Mouse (Mus musculus): ENCODE data around the gene Ptprm. TPM values are rescaled to one million over a fixed set of nuclear protein-coding genes. Genes with fewer than 3 reads are reported as not detected.

Gene Ptprm
- polyA plus RNA-seq, 1 experiment: not detected

GRCm38 (mm10) chr17:67159611-67160010 lies 194.6 kb downstream of the Ptprm start:
- TF ChIP-seq GATA1 (IDR thresholded peaks at IDR 0.05; ENCODE audit: low read length): no peak

- no peak for TF ChIP-seq GATA1 (IDR thresholded peaks at IDR 0.05; ENCODE audit: low read length)
Observed at GRCm38 (mm10) chr17:67157089-67157752, 197.0 kb downstream of the Ptprm start.

GRCm38 (mm10) chr17:67152218-67152617 lies 202.0 kb downstream of the Ptprm start:
- no peak for TF ChIP-seq GATA1 (IDR thresholded peaks at IDR 0.05; ENCODE audit: low read length)

GRCm38 (mm10) chr17:67150441-67150840 lies 203.8 kb downstream of the Ptprm start:
- no peak for TF ChIP-seq GATA1 (IDR thresholded peaks at IDR 0.05; ENCODE audit: low read length)

- no peak for TF ChIP-seq GATA1 (IDR thresholded peaks at IDR 0.05; ENCODE audit: low read length)
Observed at GRCm38 (mm10) chr17:67142183-67142756, 212.0 kb downstream of the Ptprm start.

- no peak for TF ChIP-seq GATA1 (IDR thresholded peaks at IDR 0.05; ENCODE audit: low read length)
Observed at GRCm38 (mm10) chr17:67140502-67140901, 213.8 kb downstream of the Ptprm start.

- no peak for TF ChIP-seq GATA1 (IDR thresholded peaks at IDR 0.05; ENCODE audit: low read length)
Observed at GRCm38 (mm10) chr17:67138981-67139380, 215.3 kb downstream of the Ptprm start.

- TF ChIP-seq GATA1 (IDR thresholded peaks at IDR 0.05; ENCODE audit: low read length): no peak
Observed at GRCm38 (mm10) chr17:67136876-67137275, 217.4 kb downstream of the Ptprm start.

GRCm38 (mm10) chr17:67136421-67136820 lies 217.8 kb downstream of the Ptprm start:
- no peak for TF ChIP-seq GATA1 (IDR thresholded peaks at IDR 0.05; ENCODE audit: low read length)

GRCm38 (mm10) chr17:67134235-67134634 lies 220.0 kb downstream of the Ptprm start:
- no peak for TF ChIP-seq GATA1 (IDR thresholded peaks at IDR 0.05; ENCODE audit: low read length)

GRCm38 (mm10) chr17:67133440-67134103 lies 220.7 kb downstream of the Ptprm start:
- TF ChIP-seq GATA1 (IDR thresholded peaks at IDR 0.05; ENCODE audit: low read length): no peak

GRCm38 (mm10) chr17:67133026-67133425 lies 221.2 kb downstream of the Ptprm start:
- no peak for TF ChIP-seq GATA1 (IDR thresholded peaks at IDR 0.05; ENCODE audit: low read length)

GRCm38 (mm10) chr17:67127530-67127929 lies 226.7 kb downstream of the Ptprm start:
- TF ChIP-seq GATA1 (IDR thresholded peaks at IDR 0.05; ENCODE audit: low read length): no peak

GRCm38 (mm10) chr17:67125596-67125995 lies 228.7 kb downstream of the Ptprm start:
- no peak for TF ChIP-seq GATA1 (IDR thresholded peaks at IDR 0.05; ENCODE audit: low read length)

- no peak for TF ChIP-seq GATA1 (IDR thresholded peaks at IDR 0.05; ENCODE audit: low read length)
Observed at GRCm38 (mm10) chr17:67124294-67124693, 230.0 kb downstream of the Ptprm start.

GRCm38 (mm10) chr17:67123722-67124121 lies 230.5 kb downstream of the Ptprm start:
- TF ChIP-seq GATA1 (IDR thresholded peaks at IDR 0.05; ENCODE audit: low read length): no peak

GRCm38 (mm10) chr17:67120863-67121262 lies 233.4 kb downstream of the Ptprm start:
- no peak for TF ChIP-seq GATA1 (IDR thresholded peaks at IDR 0.05; ENCODE audit: low read length)
